Mouse (Mus musculus): ENCODE measurements around the gene Nckap5. TPM values are rescaled to one million over a fixed set of nuclear protein-coding genes. Genes with fewer than 3 reads are reported as not detected.

Gene Nckap5
- polyA plus RNA-seq, 1 experiment = 3.1 TPM

DNA sequence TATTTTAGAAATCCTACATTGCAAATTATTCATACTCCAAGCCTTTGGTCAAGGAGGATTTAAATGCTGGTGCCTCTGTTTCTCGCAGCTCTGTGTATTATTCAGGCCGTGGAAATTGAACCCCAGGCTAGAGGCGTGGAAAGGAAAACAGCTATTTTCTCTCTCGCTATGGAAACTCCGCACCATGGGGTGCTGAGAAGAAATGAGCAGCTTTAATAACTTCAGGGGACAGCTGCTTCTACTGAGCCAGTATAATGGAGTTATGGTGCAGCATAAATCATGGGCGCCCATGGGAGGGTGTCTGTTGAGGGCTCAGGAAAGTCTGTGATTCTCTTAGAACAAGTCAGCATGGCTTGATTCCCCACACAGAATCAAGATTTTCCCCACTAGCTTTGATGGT lies 79.5 kb downstream of the Nckap5 start:
- Histone ChIP-seq H3K4me1 (ENCODE audit: control insufficient read depth, insufficient read depth, low read length) (no peaks in the 10 kb centered on the region), H3K27ac (ENCODE audit: insufficient read depth, low read depth, low read length) (no peak overlapping the region), H3K36me3 (ENCODE audit: control insufficient read depth, insufficient read depth, low read length) (no peaks in the 10 kb centered on the region), H3K27me3 (replicated peaks; ENCODE audit: control insufficient read depth, insufficient read depth, low read length) (no peaks in the 10 kb centered on the region), H3K4me3 (ENCODE audit: insufficient read depth, low read depth, low read length) (no peak overlapping the region)
- no peak for TF ChIP-seq CTCF (conservative IDR thresholded peaks at IDR 0.05; ENCODE audit: insufficient read depth, insufficient read length, low read depth, low read length)
- TF ChIP-seq POLR2A (IDR thresholded peaks at IDR 0.05; ENCODE audit: low read depth, low read length) = no peak
- WGBS = 81% methylated on average over 6 of the region's 6 CpGs
- no peak for DNase-seq

DNA sequence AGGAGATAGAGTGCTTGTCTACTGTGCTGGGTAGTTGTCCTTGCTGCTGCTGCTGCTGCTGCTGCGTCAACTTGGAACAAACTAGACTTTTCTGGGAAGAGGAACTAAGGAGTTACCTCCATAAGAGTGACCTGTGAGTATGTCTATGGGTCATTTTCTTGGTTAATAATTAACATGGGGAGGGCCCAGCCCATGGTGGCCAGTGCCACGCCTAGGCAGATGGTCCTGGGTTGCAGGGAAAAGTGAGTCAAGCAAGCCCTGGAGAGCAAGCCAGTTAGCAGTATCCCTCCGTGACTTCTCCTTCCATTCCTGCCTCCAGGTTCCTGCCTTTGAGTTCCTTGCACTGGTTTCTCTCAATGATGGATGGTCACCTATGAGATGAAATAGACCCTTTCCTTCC lies 80.4 kb downstream of the Nckap5 start:
- 90% methylated on average over 3 of the region's 3 CpGs for WGBS
- H3K27ac ChIP-seq (ENCODE audit: insufficient read depth, low read depth, low read length) = no peak overlapping the region
- no peak for TF ChIP-seq POLR2A (IDR thresholded peaks at IDR 0.05; ENCODE audit: low read depth, low read length)
- TF ChIP-seq CTCF (conservative IDR thresholded peaks at IDR 0.05; ENCODE audit: insufficient read depth, insufficient read length, low read depth, low read length) = no peak

DNA sequence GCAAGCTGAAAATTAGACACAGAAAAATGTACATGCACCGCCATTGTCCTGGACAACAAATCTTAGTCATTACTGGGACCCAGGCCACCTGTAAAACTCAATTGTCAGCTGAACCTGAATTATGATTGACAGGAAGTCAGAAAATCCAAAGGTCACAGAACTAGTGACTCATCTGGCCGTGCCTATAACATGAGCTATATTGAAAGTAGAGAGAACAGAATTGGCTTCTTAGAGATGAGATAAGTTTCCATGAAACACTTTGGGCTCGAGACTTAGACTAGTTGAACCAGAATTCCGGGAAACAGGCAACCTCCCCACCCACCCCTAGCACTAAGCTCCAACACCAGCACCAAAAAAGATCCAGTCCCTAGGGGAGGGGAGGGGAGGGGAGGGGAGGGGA lies 82.7 kb downstream of the Nckap5 start:
- TF ChIP-seq POLR2A (IDR thresholded peaks at IDR 0.05; ENCODE audit: low read depth, low read length) = no peak
- TF ChIP-seq CTCF (conservative IDR thresholded peaks at IDR 0.05; ENCODE audit: insufficient read depth, insufficient read length, low read depth, low read length) = no peak
- WGBS = 68% methylated on average over 4 of the region's 4 CpGs
- H3K4me1 ChIP-seq (ENCODE audit: control insufficient read depth, insufficient read depth, low read length) = no peaks in the 10 kb centered on the region
- H3K27me3 ChIP-seq (replicated peaks; ENCODE audit: control insufficient read depth, insufficient read depth, low read length) = no peaks in the 10 kb centered on the region
- no peak overlapping the region for H3K27ac ChIP-seq (ENCODE audit: insufficient read depth, low read depth, low read length)
- DNase-seq = no peak
- no peaks in the 10 kb centered on the region for H3K36me3 ChIP-seq (ENCODE audit: control insufficient read depth, insufficient read depth, low read length)
- no peak overlapping the region for H3K4me3 ChIP-seq (ENCODE audit: insufficient read depth, low read depth, low read length)

More for the DNA sequence above, 80.4 kb downstream of the Nckap5 start:
- Histone ChIP-seq H3K4me1 (ENCODE audit: control insufficient read depth, insufficient read depth, low read length) (no peaks in the 10 kb centered on the region), H3K27me3 (replicated peaks; ENCODE audit: control insufficient read depth, insufficient read depth, low read length) (no peaks in the 10 kb centered on the region), H3K36me3 (ENCODE audit: control insufficient read depth, insufficient read depth, low read length) (no peaks in the 10 kb centered on the region), H3K4me3 (ENCODE audit: insufficient read depth, low read depth, low read length) (no peak overlapping the region)
- no peak for DNase-seq

DNA sequence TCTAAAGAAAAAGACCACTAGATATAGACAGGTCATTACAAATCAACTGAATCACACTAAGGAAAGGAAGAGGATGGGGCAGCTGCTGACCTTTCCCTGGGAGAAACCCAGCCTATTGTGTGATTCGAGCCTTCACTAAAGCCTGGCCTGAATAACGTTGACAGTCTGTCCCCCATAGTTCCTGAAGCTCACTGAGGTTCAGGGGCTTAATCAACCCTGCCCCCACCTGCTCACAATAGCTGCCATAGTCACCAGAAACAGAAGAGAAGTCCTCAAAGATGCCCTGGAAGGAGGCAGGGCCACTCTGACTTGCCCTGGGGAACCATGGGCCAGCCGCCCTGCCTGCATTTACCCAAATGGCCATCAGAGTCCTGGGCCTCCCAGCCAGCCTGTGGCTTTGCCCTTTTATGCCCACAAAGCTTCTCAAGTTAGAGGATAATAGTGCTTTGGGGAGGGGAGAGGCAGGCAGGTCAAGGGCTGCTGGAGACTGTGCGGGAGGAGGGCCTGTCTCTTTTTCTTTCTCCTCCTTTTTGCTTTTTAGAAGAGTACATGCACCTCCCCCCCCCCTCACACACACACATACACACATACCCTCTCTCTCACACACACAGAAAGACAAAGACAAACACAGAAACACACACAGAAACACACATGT lies 85.0 kb downstream of the Nckap5 start:
- Histone ChIP-seq H3K36me3 (ENCODE audit: control insufficient read depth, insufficient read depth, low read length) (no peaks in the 10 kb centered on the region), H3K27ac (ENCODE audit: insufficient read depth, low read depth, low read length) (no peak overlapping the region), H3K27me3 (replicated peaks; ENCODE audit: control insufficient read depth, insufficient read depth, low read length) (no peaks in the 10 kb centered on the region), H3K4me3 (ENCODE audit: insufficient read depth, low read depth, low read length) (no peak overlapping the region), H3K4me1 (ENCODE audit: control insufficient read depth, insufficient read depth, low read length) (no peaks in the 10 kb centered on the region)
- WGBS = 60% methylated on average over 4 of the region's 4 CpGs
- DNase-seq = no peak
- TF ChIP-seq POLR2A (IDR thresholded peaks at IDR 0.05; ENCODE audit: low read depth, low read length) (no peak), CTCF (conservative IDR thresholded peaks at IDR 0.05; ENCODE audit: insufficient read depth, insufficient read length, low read depth, low read length) (no peak)

DNA sequence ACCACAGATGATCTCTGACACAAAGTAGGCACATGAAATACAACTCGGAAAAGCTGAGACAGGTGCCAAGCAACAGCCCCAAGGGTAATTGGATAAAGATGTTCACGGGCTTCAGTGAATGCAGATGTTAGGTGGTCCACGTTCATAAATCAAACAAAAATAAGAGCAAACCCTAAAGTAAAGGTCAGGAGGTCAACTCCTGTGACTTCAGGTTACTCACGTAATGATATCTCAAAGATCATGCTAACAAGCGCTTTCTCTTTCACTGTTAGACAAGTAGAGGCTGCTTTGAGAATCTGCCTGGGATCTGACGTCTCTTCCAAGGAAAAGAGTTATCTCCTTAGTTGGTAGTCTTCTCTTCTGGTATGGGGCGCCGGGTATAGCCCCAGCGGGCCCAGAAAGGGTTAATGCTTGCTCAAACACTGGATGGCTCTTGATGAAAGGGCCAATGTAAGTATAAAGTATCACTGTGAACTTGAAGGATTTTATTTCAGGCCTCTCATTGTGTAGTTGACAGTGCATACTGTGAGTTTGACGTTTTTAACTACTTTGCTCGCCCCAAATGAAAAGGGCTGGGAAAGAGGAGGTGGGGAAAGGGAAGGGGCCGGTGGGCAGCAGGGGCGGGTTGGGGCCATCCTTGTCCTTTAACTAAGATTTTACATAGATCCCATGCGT lies 85.8 kb downstream of the Nckap5 start:
- TF ChIP-seq POLR2A (IDR thresholded peaks at IDR 0.05; ENCODE audit: low read depth, low read length) (no peak), CTCF (conservative IDR thresholded peaks at IDR 0.05; ENCODE audit: insufficient read depth, insufficient read length, low read depth, low read length) (no peak)
- no peak overlapping the region for H3K4me3 ChIP-seq (ENCODE audit: insufficient read depth, low read depth, low read length)
- WGBS = 82% methylated on average over 14 of the region's 14 CpGs
- DNase-seq = no peak
- H3K36me3 ChIP-seq (ENCODE audit: control insufficient read depth, insufficient read depth, low read length) = no peaks in the 10 kb centered on the region
- H3K27me3 ChIP-seq (replicated peaks; ENCODE audit: control insufficient read depth, insufficient read depth, low read length) = no peaks in the 10 kb centered on the region
- H3K4me1 ChIP-seq (ENCODE audit: control insufficient read depth, insufficient read depth, low read length) = no peaks in the 10 kb centered on the region
- H3K27ac ChIP-seq (ENCODE audit: insufficient read depth, low read depth, low read length) = no peak overlapping the region

DNA sequence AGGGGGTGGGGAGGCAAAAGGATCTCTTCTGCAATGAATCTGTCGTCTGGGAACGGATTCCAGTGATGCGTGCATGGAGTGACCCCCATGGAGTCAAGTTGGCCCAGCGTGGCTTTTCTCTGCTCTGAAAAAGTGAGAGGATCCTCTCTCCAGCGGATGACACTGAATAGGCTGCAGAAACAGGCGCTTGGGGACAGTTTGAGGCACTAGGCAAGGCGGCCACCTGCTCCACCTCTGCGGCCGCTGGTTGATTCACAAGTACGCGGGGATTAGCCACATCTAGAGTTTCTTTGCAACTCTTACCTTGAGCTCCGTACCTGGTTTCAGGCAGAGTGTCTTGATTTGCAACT lies 92.3 kb downstream of the Nckap5 start:
- 18% methylated on average over 12 of the region's 12 CpGs for WGBS
- Histone ChIP-seq H3K27me3 (replicated peaks; ENCODE audit: control insufficient read depth, insufficient read depth, low read length) (no peaks in the 10 kb centered on the region), H3K36me3 (ENCODE audit: control insufficient read depth, insufficient read depth, low read length) (no peaks in the 10 kb centered on the region), H3K27ac (ENCODE audit: insufficient read depth, low read depth, low read length) (no peak overlapping the region), H3K4me1 (ENCODE audit: control insufficient read depth, insufficient read depth, low read length) (no peaks in the 10 kb centered on the region), H3K4me3 (ENCODE audit: insufficient read depth, low read depth, low read length) (no peak overlapping the region)
- TF ChIP-seq CTCF (conservative IDR thresholded peaks at IDR 0.05; ENCODE audit: insufficient read depth, insufficient read length, low read depth, low read length) (no peak), POLR2A (IDR thresholded peaks at IDR 0.05; ENCODE audit: low read depth, low read length) (no peak)
- no peak for DNase-seq

DNA sequence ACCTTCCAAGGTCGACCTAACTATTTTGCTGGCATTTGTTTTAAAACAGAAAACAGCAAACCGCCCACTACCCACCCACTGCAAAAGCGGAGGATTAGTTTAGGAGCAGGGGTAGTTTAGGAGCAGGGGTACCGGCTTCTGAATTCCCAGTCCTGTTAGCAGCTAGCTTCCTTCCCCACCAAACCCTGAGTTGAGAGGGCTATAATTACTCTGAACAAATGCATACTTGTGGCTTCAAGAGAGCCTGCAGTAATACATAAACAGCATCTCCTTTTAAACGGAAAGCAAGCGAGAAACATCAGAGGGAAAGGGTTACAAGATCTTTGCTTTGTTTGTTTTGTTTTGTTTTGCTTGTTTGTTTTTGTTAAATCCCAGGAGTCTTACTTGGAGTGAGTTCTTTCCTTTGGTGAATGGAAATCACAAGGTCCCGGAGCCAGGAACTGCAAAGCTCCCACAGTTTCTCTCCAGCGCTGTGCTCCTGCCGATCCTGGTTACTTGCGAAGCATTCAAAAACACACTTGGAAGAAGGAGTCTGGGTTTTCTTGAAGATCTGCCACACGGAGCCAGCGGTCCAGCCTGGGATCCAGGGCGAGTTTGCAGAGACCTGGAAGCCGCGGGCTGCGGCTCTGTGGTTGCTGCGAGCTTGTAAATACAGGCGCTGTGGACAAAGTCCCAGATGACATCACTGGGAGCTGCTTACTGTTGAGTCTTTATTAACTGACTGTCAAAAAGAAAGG lies 92.9 kb downstream of the Nckap5 start:
- no peak overlapping the region for H3K27ac ChIP-seq (ENCODE audit: insufficient read depth, low read depth, low read length)

More for the DNA sequence above, 92.9 kb downstream of the Nckap5 start:
- Histone ChIP-seq H3K36me3 (ENCODE audit: control insufficient read depth, insufficient read depth, low read length) (no peaks in the 10 kb centered on the region), H3K4me1 (ENCODE audit: control insufficient read depth, insufficient read depth, low read length) (no peaks in the 10 kb centered on the region), H3K27me3 (replicated peaks; ENCODE audit: control insufficient read depth, insufficient read depth, low read length) (no peaks in the 10 kb centered on the region), H3K4me3 (ENCODE audit: insufficient read depth, low read depth, low read length) (peak overlapping the region; percentile 50)
- TF ChIP-seq CTCF (conservative IDR thresholded peaks at IDR 0.05; ENCODE audit: insufficient read depth, insufficient read length, low read depth, low read length) (no peak), POLR2A (IDR thresholded peaks at IDR 0.05; ENCODE audit: low read depth, low read length) (no peak)
- WGBS = 9% methylated on average over 18 of the region's 18 CpGs
- DNase-seq = peak; percentile 74
